Mouse (Mus musculus) heart, postnatal 36 days (tissue): ENCODE measurements around the gene Csnk2a1. TPM values are rescaled to one million over a fixed set of nuclear protein-coding genes. Genes with fewer than 3 reads are reported as not detected.
"Not testable (repeated sequence)": the region's sequence is repeated elsewhere in the genome, so short reads cannot be mapped to it uniquely, and the experiment has no call there.

Experiments
- DNase-seq, 2 experiments: peaks; one replicate each; pipeline ENCODE4 v3.0.0; 2021 to 2022
- intact Hi-C: fragments of 180-260 bp; cut with DNase I; formaldehyde crosslinking; loops from one replicate; pipeline ENCODE4 v1.15.1; 2025
- total RNA-seq, 2 experiments: library from RNA; stranded (reverse); gene quantifications; 2 replicates each; pipeline ENCODE4 v1.2.3; 2021

Csnk2a1 gene
- total RNA-seq, 2 experiments from 2014 or later, result 92.1 to 101 TPM

- intact Hi-C loops, result loop anchor here (5.0 kb wide), 1 partner anchor 105 kb away; the partner anchor contains the start of gene Rbck1
- peak; percentile 65 to 84 for DNase-seq
These were observed 427 bp downstream of the Csnk2a1 start for GRCm38 (mm10) chr2:152227051-152227481.

- intact Hi-C loops, result no loop called here
- DNase-seq, result no peak
These were observed 3.4 kb downstream of the Csnk2a1 start for GRCm38 (mm10) chr2:152230046-152230445.

- intact Hi-C loops, result no loop called here
- DNase-seq, result no peak
These were observed 11.3 kb downstream of the Csnk2a1 start for GRCm38 (mm10) chr2:152237926-152238325.

- intact Hi-C loops, result no loop called here
These were observed 13.9 kb downstream of the Csnk2a1 start for GRCm38 (mm10) chr2:152240580-152240979.

GRCm38 (mm10) chr2:152247213-152247612, 20.6 kb downstream of the Csnk2a1 start:
- intact Hi-C loops, result no loop called here
- DNase-seq, result no peak

More at GRCm38 (mm10) chr2:152240580-152240979, 13.9 kb downstream of the Csnk2a1 start:
- DNase-seq, result no peak

GRCm38 (mm10) chr2:152250511-152250910, 23.9 kb downstream of the Csnk2a1 start:
- no peak for DNase-seq
- intact Hi-C loops, result no loop called here

DNA sequence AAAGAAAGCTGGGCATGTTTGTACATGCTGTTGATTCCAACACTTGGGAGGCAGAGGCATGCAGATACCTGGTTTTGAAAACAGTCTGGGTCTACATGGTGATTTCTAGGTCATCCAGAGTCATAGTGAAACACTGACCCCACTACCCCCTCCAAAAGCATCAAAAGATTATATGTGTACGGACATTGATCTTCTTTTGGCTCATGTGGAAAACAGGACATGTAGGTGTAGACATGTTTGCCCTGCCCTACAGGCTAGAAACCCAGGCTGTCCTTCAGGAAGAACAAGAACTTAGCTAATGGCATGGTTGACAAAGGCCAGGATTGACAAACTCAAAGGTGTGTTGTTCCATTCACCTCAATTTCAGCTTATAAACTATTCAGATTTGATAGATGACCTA, 33.1 kb downstream of the Csnk2a1 start:
- no peak for DNase-seq
- intact Hi-C loops, result no loop called here

- no peak for DNase-seq
- intact Hi-C loops, result no loop called here
These were observed 47.0 kb downstream of the Csnk2a1 start for GRCm38 (mm10) chr2:152273639-152274038.

GRCm38 (mm10) chr2:152281407-152281806, 54.8 kb downstream of the Csnk2a1 start:
- intact Hi-C loops, result no loop called here
- DNase-seq, result peak in 1 of 2 experiments; percentile 14

GRCm38 (mm10) chr2:152287560-152287959, 60.9 kb downstream of the Csnk2a1 start:
- intact Hi-C loops, result no loop called here
- no peak for DNase-seq

DNA sequence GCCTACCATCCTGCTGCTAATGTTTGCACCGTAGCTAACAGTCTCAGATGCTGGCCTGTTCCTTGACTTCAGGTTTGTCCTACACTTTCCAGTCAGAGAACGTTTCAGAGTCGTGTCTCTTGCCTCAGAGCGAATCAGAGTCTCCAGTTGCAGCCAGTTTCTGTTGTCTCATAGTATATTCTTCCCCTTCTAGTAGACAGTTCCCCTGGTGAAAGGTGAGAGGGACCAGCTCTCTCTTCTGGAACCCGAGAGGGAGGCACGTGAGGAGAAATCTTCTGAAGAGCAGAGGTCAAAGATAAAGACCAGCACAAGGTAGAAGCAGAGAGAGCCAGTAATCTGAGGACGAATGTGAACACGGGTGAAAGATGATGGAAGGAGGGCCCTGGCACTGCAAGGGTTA, 61.4 kb downstream of the Csnk2a1 start:
- no peak for DNase-seq
- intact Hi-C loops, result no loop called here

DNA sequence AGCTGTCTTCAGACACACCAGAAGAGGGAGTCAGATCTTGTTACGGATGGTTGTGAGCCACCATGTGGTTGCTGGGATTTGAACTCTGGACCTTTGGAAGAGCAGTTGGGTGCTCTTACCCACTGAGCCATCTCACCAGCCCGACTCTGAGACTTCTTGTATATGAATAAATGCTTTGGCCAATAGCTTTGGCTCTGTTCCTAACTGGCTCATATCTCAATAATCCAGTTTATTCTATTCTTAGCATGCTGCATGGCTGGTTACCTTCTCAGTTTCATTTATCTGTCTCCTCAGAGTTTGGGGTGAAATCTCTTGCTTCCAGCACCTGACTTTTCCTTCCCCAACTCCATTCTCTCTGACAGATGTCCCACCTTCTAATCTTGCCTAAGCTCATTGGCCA, 63.0 kb downstream of the Csnk2a1 start:
- DNase-seq, result not testable (repeated sequence)
- intact Hi-C loops, result loop anchor here (5.0 kb wide), 1 partner anchor 78 kb away; no protein-coding TSS in a partner anchor

DNA sequence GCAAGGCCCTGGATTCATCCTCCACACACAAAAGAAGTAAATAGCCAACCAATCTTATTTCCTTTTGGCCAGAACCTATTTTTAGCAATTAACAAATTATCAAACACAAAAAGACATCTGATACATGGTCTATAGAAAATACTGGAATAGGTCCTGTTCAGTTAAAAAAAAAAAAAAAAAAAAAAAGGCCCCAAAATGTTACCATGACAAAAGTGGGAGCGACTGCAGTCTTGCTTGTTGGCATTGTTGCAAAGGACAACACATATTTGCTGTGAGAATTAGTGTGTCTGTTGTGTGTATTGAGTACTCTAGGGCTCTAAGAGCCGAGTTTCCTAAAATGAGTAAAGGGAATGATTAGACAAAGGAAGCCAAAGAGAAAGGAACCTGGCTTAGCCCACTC, 65.8 kb downstream of the Csnk2a1 start:
- intact Hi-C loops, result loop anchor here (5.0 kb wide), 1 partner anchor 75 kb away; no protein-coding TSS in a partner anchor
- no peak for DNase-seq

GRCm38 (mm10) chr2:152293179-152293726, 66.6 kb downstream of the Csnk2a1 start:
- intact Hi-C loops, result loop anchor here (5.0 kb wide), 1 partner anchor 74 kb away; no protein-coding TSS in a partner anchor

GRCm38 (mm10) chr2:152293727-152294475, 67.3 kb downstream of the Csnk2a1 start, which contains the start of gene Tbc1d20:
Gene Tbc1d20 (plus strand): TSS chr2:152293828.
- intact Hi-C loops, result loop anchor here (5.0 kb wide), 1 partner anchor 73 kb away; no protein-coding TSS in a partner anchor
- peak; percentile 89 to 94 for DNase-seq

More at GRCm38 (mm10) chr2:152293179-152293726, 66.6 kb downstream of the Csnk2a1 start:
- DNase-seq, result no peak

- peak in 1 of 2 experiments; percentile 16 for DNase-seq
- intact Hi-C loops, result loop anchor here (5.0 kb wide), 1 partner anchor 73 kb away; no protein-coding TSS in a partner anchor
These were observed 67.9 kb downstream of the Csnk2a1 start for GRCm38 (mm10) chr2:152294541-152294940.

DNA sequence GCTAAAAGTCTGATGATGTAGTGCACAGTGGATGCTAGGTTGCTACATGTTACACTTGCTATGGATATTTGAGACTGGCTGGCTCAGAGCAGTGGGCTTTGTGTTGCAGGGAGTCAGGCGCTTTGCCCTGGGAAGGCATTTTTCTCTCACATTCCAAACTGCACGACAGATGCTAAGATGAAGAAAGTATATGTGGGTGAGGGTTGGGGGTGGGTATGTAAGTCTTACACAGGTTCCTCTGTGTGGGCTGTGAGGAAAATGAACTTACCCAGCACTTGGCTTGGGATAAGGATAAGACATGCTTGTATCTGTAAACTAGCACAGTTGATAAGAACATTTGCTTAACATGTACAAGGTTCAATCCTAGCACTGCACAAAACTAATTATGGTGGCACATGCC, 76.2 kb downstream of the Csnk2a1 start:
- intact Hi-C loops, result no loop called here
- no peak for DNase-seq

DNA sequence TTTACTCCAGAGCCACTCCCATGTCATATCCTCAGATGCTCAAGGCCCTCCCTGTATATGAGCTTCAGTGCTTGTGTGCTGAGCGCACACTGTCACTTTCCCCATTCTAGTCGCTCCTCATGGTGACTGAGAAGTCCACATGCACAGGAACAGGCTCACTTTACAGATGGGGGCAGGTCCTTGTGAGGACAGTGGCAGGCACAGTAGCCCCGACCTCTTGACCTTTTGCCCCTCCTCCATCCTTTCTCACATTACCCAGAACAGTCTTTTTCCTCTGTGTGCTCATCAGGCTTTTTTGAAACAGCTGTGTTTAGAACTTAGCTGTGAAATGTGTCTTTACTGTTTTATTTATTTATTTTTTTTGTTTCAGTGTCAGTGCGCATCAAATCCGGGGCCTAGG, 77.1 kb downstream of the Csnk2a1 start:
- intact Hi-C loops, result no loop called here
- DNase-seq, result no peak

DNA sequence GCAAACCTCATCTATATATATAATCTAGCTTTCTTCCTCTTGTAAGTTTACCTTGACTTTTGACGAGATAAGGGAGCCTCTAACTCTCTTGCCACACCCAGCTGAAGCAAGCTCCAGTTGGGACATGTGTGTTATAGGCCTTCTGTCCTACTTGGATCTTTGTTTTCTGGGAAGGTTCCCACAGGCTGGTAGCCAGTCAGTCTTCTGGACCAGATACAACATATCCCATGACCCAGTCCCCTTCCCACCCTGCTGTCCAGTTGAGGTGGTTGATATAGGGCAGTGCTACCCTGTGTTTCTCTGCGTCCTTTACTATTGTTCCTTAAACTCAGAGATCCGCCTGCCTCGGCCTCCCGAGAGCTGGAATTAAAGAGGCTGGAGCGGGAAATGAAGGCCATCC, 78.8 kb downstream of the Csnk2a1 start:
- DNase-seq, result no peak
- intact Hi-C loops, result no loop called here

DNA sequence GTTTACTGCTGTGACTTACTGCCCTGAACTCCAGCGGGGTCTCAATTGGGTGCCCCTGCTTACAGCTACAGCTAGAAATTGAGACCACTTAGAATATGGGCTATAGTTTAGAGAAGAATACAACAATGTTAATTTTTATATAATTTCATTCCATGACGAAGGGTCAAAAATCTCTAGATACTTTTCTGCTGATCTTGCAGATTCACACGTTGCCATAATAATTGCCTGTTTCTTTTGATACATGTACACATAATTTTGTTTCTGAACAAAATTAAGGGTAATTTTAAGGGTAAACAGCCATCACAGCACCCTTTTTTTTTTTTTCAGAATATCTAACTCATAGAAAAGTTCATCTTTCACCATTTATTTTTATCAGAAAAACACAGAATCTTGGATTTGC, 80.5 kb downstream of the Csnk2a1 start:
- no peak for DNase-seq
- intact Hi-C loops, result no loop called here

DNA sequence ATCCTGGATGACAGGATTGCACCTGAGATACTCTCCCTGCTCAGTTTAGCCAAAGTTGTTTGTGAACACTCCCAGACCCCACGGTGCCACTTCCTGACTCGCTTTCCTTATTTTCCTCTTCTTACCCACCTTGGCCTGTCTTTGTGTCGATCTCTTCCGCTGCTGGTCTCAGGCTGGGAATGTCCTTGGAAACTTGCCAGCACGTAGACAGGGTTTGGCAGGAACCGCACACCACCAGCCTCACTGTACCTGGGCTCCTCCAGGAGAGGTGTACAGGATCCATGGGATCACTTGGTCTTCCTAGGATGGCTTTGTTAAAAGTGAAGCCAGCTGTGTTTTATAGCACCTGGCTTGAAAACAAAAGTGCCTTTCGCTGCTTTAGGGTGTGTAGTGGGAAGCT, 86.4 kb downstream of the Csnk2a1 start:
- no peak for DNase-seq
- intact Hi-C loops, result no loop called here

- no peak for DNase-seq
- intact Hi-C loops, result no loop called here
These were observed 87.3 kb downstream of the Csnk2a1 start for GRCm38 (mm10) chr2:152313926-152314325.
